ENCODE assay signal across 23 mouse cellular contexts in genomic region chr14:105098861-105099260, GRCm38 (mm10).
A peak's percentile ranks its signal among the peaks of the same experiment; 100 is the strongest.
DNase-seq lines count a peak whose midpoint lies in the region; ATAC-seq and TF ChIP-seq lines count a peak whose summit lies in the region.
"Had no signal": no experiment of that assay in that cellular context is flagged by ENCODE, and none has a peak within 500 bp of the region (broad histone marks: within the 10 kb centered on the region; RNA-seq: fewer than 3 reads in every experiment).

No protein-coding gene starts in this region.

- 75% methylated on average over 7 of the region's 7 CpGs for WGBS in lung, embryonic 16.5 days
- WGBS in forebrain, embryonic 14.5 days: 83% methylated on average over 7 of the region's 7 CpGs
- 74% methylated on average over 7 of the region's 7 CpGs for WGBS in midbrain, postnatal 0 days

- H3K36me3 ChIP-seq in lung, embryonic 16.5 days (ENCODE audit: control insufficient read depth, insufficient read depth, low read length): no peaks in the 10 kb centered on the region
- no peaks in the 10 kb centered on the region for H3K36me3 ChIP-seq in forebrain, embryonic 14.5 days (ENCODE audit: control insufficient read depth, insufficient read depth, low read length)
- H3K36me3 ChIP-seq in midbrain, postnatal 0 days (ENCODE audit: insufficient read depth, low read length): no peaks in the 10 kb centered on the region
- H3K36me3 ChIP-seq: heart, embryonic 15.5 days; hindbrain, embryonic 15.5 days; limb, embryonic 15.5 days had no signal

- no peak overlapping the region for H3K4me2 ChIP-seq in lung, embryonic 16.5 days (ENCODE audit: low read depth, low read length)
- H3K4me2 ChIP-seq in forebrain, embryonic 14.5 days (ENCODE audit: low read length): no peak overlapping the region
- no peak overlapping the region for H3K4me2 ChIP-seq in midbrain, postnatal 0 days (ENCODE audit: low read depth, low read length, poor library complexity, severe bottlenecking)
- H3K4me2 ChIP-seq: heart, embryonic 15.5 days; hindbrain, embryonic 15.5 days; limb, embryonic 15.5 days; lung, embryonic 14.5 days had no signal

- ATAC-seq in frontal cortex, adult (ENCODE audit: low TSS enrichment): peak; percentile 51; the same call in 1 of the 2 replicates
- 0 out of 2 replicates have a peak, but pooled peaks have one; percentile 23 for ATAC-seq in lung, embryonic 16.5 days (ENCODE audit: low read depth)
- ATAC-seq in forebrain, embryonic 14.5 days: peak; percentile 54; the same call in 1 of the 2 replicates
- ATAC-seq in midbrain, postnatal 0 days (ENCODE audit: low FRiP score): peak; percentile 48; the same call in 1 of the 2 replicates

- no peaks in the 10 kb centered on the region for H3K9me3 ChIP-seq in lung, embryonic 16.5 days (ENCODE audit: control insufficient read depth, low read length)
- H3K9me3 ChIP-seq in forebrain, embryonic 14.5 days (replicated peaks; ENCODE audit: control insufficient read depth, low read length): no peaks in the 10 kb centered on the region
- H3K9me3 ChIP-seq in midbrain, postnatal 0 days (ENCODE audit: low read length): no peaks in the 10 kb centered on the region
- H3K9me3 ChIP-seq: heart, embryonic 15.5 days; hindbrain, embryonic 15.5 days; limb, embryonic 15.5 days had no signal

- H3K4me1 ChIP-seq in lung, embryonic 16.5 days (replicated peaks; ENCODE audit: control insufficient read depth, insufficient read depth, low read length): no peaks in the 10 kb centered on the region
- H3K4me1 ChIP-seq in forebrain, embryonic 14.5 days (ENCODE audit: control insufficient read depth, insufficient read depth, low read length): no peaks in the 10 kb centered on the region
- no peaks in the 10 kb centered on the region for H3K4me1 ChIP-seq in midbrain, postnatal 0 days (ENCODE audit: insufficient read depth, low read length)
- H3K4me1 ChIP-seq: heart, embryonic 15.5 days; hindbrain, embryonic 15.5 days; limb, embryonic 15.5 days had no signal

- intact Hi-C loops in gastrocnemius, postnatal 14 days (cut with DNase I; ENCODE audit: low total_unique reads): no loop called here

- DNase-seq in frontal cortex, postnatal 10 days (ENCODE audit: low spot score in 2 of 2): no peak
- DNase-seq in lung, postnatal 4 days: no peak
- no peak for DNase-seq in forebrain, embryonic 14.5 days (ENCODE audit: low spot score)
- no peak for DNase-seq in midbrain, postnatal 0 days (ENCODE audit: low spot score)
- no peak for DNase-seq in gastrocnemius, postnatal 14 days
- DNase-seq: adrenal gland, postnatal 25 days; cerebellum, adult 8-10 months; cerebellum, postnatal 36 days; embryo, embryonic 11 days; heart, postnatal 36 days; kidney, adult 2 months; kidney, postnatal 14 days; left cerebral cortex, postnatal 4 days; lung, embryonic 14.5 days; lung, postnatal 36 days; right cerebral cortex, postnatal 14 days; thymus, postnatal 25 days had no signal

- no peak overlapping the region for H3K4me3 ChIP-seq in lung, embryonic 16.5 days (ENCODE audit: low read length)
- no peak overlapping the region for H3K4me3 ChIP-seq in forebrain, embryonic 14.5 days (ENCODE audit: low read depth, low read length)
- no peak overlapping the region for H3K4me3 ChIP-seq in midbrain, postnatal 0 days (ENCODE audit: low read depth, low read length)
- H3K4me3 ChIP-seq: heart, embryonic 15.5 days; hindbrain, embryonic 15.5 days; limb, embryonic 15.5 days had no signal

- no peak overlapping the region for H3K27ac ChIP-seq in lung, embryonic 16.5 days (ENCODE audit: low read length)
- no peak overlapping the region for H3K27ac ChIP-seq in forebrain, embryonic 14.5 days (ENCODE audit: low read depth, low read length)
- H3K27ac ChIP-seq in midbrain, postnatal 0 days (ENCODE audit: low read depth, low read length): no peak overlapping the region
- H3K27ac ChIP-seq: heart, embryonic 15.5 days; hindbrain, embryonic 15.5 days; limb, embryonic 15.5 days; liver, embryonic 14.5 days had no signal

- H3K27me3 ChIP-seq in lung, embryonic 16.5 days (ENCODE audit: control insufficient read depth, insufficient read depth, low read depth, low read length): no peaks in the 10 kb centered on the region
- H3K27me3 ChIP-seq in forebrain, embryonic 14.5 days (replicated peaks; ENCODE audit: control insufficient read depth, insufficient read depth, low read length): no peaks in the 10 kb centered on the region
- H3K27me3 ChIP-seq in midbrain, postnatal 0 days (ENCODE audit: insufficient read depth, low read length): no peaks in the 10 kb centered on the region
- H3K27me3 ChIP-seq: heart, embryonic 15.5 days; hindbrain, embryonic 15.5 days; limb, embryonic 15.5 days had no signal

- TF ChIP-seq CTCF in midbrain, postnatal 0 days (IDR thresholded peaks at IDR 0.05): no peak

- no peak overlapping the region for H3K9ac ChIP-seq in lung, embryonic 16.5 days (ENCODE audit: low read length)
- H3K9ac ChIP-seq in forebrain, embryonic 14.5 days (ENCODE audit: low read length): no peak overlapping the region
- no peak overlapping the region for H3K9ac ChIP-seq in midbrain, postnatal 0 days (replicated peaks; ENCODE audit: low read length, poor library complexity, severe bottlenecking)
- H3K9ac ChIP-seq: heart, embryonic 15.5 days; hindbrain, embryonic 15.5 days; limb, embryonic 15.5 days; liver, embryonic 14.5 days; lung, embryonic 14.5 days had no signal
